Mouse (Mus musculus) spleen, adult 2 months (tissue): Measurements from ENCODE around the gene Vsig10.

Source experiments
- CTCF ChIP-seq: fragments of 200-500 bp; IDR thresholded peaks from 2 replicates; pipeline ENCODE4 v1.5.1; 2011; ENCODE audit warnings: mild to moderate bottlenecking, inconsistent platforms; ENCODE audit not compliant: insufficient read depth, insufficient read length, insufficient replicate concordance; ENCODE audit errors: extremely low read depth
- POLR2A ChIP-seq: fragments of 200-500 bp; IDR thresholded peaks from 2 replicates; pipeline ENCODE4 v1.6.1; 2011; ENCODE audit warnings: low read depth, low read length, inconsistent platforms

GRCm38 (mm10) chr5:117397371-117397770 lies 78.5 kb downstream of the Vsig10 start:
- no peak for TF ChIP-seq CTCF
- no peak for TF ChIP-seq POLR2A
